Mouse (Mus musculus): Measurements from ENCODE around the gene Naf1. TPM values are rescaled to one million over a fixed set of nuclear protein-coding genes. Genes with fewer than 3 reads are reported as not detected.

Gene Naf1
- total and polyA plus RNA-seq, 2 experiments from 2014 or later, result 0.73 to 1.4 TPM

GRCm38 (mm10) chr8:66918471-66918870, 58.5 kb downstream of the Naf1 start:
- H3K4me3 ChIP-seq (ENCODE audit: low read depth, low read length), result no peak overlapping the region
- no peak overlapping the region for H3K9ac ChIP-seq (replicated peaks; ENCODE audit: low read depth, low read length)
- no peak overlapping the region for H3K27ac ChIP-seq (ENCODE audit: low read depth)
- no peak overlapping the region for H3K4me2 ChIP-seq (ENCODE audit: low read depth, low read length)
- ATAC-seq (ENCODE audit: insufficient read depth, low read depth), result no peak
- TF ChIP-seq EP300 (IDR thresholded peaks at IDR 0.05; ENCODE audit: low read depth) (no peak), CTCF (IDR thresholded peaks at IDR 0.05; ENCODE audit: low read depth) (0 out of 2 replicates have a peak, but pooled peaks have one; percentile 18)
- H3K36me3 ChIP-seq (replicated peaks; ENCODE audit: control insufficient read depth, insufficient read depth, low read length), result no peaks in the 10 kb centered on the region
- H3K27me3 ChIP-seq (ENCODE audit: control insufficient read depth, insufficient read depth, low read length), result no peaks in the 10 kb centered on the region
- no peaks in the 10 kb centered on the region for H3K9me3 ChIP-seq (replicated peaks; ENCODE audit: control insufficient read depth, low read length)
- no peaks in the 10 kb centered on the region for H3K4me1 ChIP-seq (ENCODE audit: control insufficient read depth, insufficient read depth)
- no peak for DNase-seq (ENCODE audit: low spot score)
- WGBS, result 64% methylated on average over 4 of the region's 4 CpGs

GRCm38 (mm10) chr8:66933746-66934145, 73.7 kb downstream of the Naf1 start:
- Histone ChIP-seq H3K4me3 (ENCODE audit: low read depth, low read length) (no peak overlapping the region), H3K9ac (replicated peaks; ENCODE audit: low read depth, low read length) (no peak overlapping the region), H3K36me3 (replicated peaks; ENCODE audit: control insufficient read depth, insufficient read depth, low read length) (no peaks in the 10 kb centered on the region), H3K4me2 (ENCODE audit: low read depth, low read length) (no peak overlapping the region), H3K27ac (ENCODE audit: low read depth) (no peak overlapping the region), H3K9me3 (replicated peaks; ENCODE audit: control insufficient read depth, low read length) (no peaks in the 10 kb centered on the region; the same call in 1 of the 2 replicates), H3K4me1 (ENCODE audit: control insufficient read depth, insufficient read depth) (no peaks in the 10 kb centered on the region), H3K27me3 (ENCODE audit: control insufficient read depth, insufficient read depth, low read length) (no peaks in the 10 kb centered on the region)
- ATAC-seq (ENCODE audit: insufficient read depth, low read depth) (no peak), DNase-seq (ENCODE audit: low spot score) (no peak)
- 86% methylated on average over 4 of the region's 4 CpGs for WGBS
- TF ChIP-seq CTCF (IDR thresholded peaks at IDR 0.05; ENCODE audit: low read depth), result no peak
- no peak for TF ChIP-seq EP300 (IDR thresholded peaks at IDR 0.05; ENCODE audit: low read depth)

DNA sequence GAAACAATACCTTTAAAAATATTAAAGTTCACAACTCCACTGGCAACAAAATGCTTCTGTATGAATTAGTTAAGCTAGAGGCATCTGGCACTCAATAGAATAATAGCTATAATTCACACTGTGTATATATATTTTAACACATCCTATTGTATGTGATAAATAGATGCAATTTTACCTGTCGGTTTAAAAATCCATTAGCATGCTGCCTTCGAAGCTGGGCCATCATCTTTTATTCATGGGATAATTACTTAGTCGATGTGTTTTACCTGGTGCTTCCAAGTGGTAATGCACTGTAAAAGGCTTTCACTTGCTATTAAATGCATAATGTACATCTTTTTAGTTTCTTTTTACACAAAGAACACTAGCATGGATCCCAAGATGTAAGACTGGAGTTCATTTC, 76.2 kb downstream of the Naf1 start:
- Histone ChIP-seq H3K9ac (replicated peaks; ENCODE audit: low read depth, low read length) (no peak overlapping the region), H3K36me3 (replicated peaks; ENCODE audit: control insufficient read depth, insufficient read depth, low read length) (no peaks in the 10 kb centered on the region), H3K4me2 (ENCODE audit: low read depth, low read length) (no peak overlapping the region), H3K27ac (ENCODE audit: low read depth) (no peak overlapping the region), H3K4me3 (ENCODE audit: low read depth, low read length) (no peak overlapping the region), H3K4me1 (ENCODE audit: control insufficient read depth, insufficient read depth) (no peaks in the 10 kb centered on the region), H3K27me3 (ENCODE audit: control insufficient read depth, insufficient read depth, low read length) (no peaks in the 10 kb centered on the region), H3K9me3 (replicated peaks; ENCODE audit: control insufficient read depth, low read length) (no peaks in the 10 kb centered on the region; the same call in 1 of the 2 replicates)
- no peak for ATAC-seq (ENCODE audit: insufficient read depth, low read depth)
- DNase-seq (ENCODE audit: low spot score), result no peak
- TF ChIP-seq CTCF (IDR thresholded peaks at IDR 0.05; ENCODE audit: low read depth), result no peak
- TF ChIP-seq EP300 (IDR thresholded peaks at IDR 0.05; ENCODE audit: low read depth), result no peak
- 74% methylated on average over 3 of the region's 3 CpGs for WGBS

Other genes with a start within 250 kb of the Naf1 start
- not detected in 2 replicates for gene Npy5r, start 172.1 kb upstream of the Naf1 start, total RNA-seq (2014; rRNA removed; ENCODE audit: low replicate concordance)
- not detected in 2 replicates for gene Npy5r, start 172.1 kb upstream of the Naf1 start, polyA plus RNA-seq (2015; fragmentation: Nextera tagmentation; extraction: Ambion mirVana)
- 1.6 and 3.0 TPM in 2 replicates for gene Npy1r, start 163.0 kb upstream of the Naf1 start, total RNA-seq (2014; rRNA removed; ENCODE audit: low replicate concordance)
- gene Npy1r, start 163.0 kb upstream of the Naf1 start, polyA plus RNA-seq (2015; fragmentation: Nextera tagmentation; extraction: Ambion mirVana), result 2.5 and 3.5 TPM in 2 replicates